Mouse (Mus musculus) layer of hippocampus, adult 18-20 months (tissue): ENCODE data around the gene Cdc42bpa. TPM values are rescaled to one million over a fixed set of nuclear protein-coding genes. Genes with fewer than 3 reads are reported as not detected.

Experiments used
- DNase-seq, 2 experiments: peaks; one replicate each; pipeline ENCODE4 v3.0.0; 2022; ENCODE audit warnings: low spot score in 2 of 2
- total RNA-seq, 2 experiments: library from RNA; stranded (reverse); gene quantifications; 2 replicates each; pipeline ENCODE4 v1.2.3; 2021

Gene Cdc42bpa
- total RNA-seq, 2 experiments from 2014 or later, result 226 to 244 TPM

DNA sequence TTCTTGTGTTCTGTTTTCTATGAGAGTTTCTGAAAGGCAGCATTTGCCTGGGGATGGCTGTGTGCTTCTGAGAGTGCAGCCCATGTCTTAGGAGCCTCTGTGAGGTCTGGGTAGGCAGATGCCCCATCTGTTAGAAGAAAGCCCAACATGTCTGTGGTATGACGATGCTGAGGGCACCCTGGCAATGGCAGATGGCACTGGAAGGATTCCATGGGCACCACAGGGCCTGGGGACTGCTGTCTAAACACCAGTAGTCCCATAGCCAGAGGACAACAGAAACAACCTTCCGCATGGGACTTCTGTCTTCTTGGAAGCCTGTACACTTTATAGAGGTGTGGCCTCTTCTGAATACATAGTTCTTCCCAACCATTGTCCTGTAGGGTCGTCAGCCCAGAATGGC is 200.9 kb downstream of the Cdc42bpa start:
- peak in 1 of 2 experiments; percentile 44 for DNase-seq

- DNase-seq, result no peak
These were observed 201.5 kb downstream of the Cdc42bpa start for GRCm38 (mm10) chr1:180161566-180162355.

DNA sequence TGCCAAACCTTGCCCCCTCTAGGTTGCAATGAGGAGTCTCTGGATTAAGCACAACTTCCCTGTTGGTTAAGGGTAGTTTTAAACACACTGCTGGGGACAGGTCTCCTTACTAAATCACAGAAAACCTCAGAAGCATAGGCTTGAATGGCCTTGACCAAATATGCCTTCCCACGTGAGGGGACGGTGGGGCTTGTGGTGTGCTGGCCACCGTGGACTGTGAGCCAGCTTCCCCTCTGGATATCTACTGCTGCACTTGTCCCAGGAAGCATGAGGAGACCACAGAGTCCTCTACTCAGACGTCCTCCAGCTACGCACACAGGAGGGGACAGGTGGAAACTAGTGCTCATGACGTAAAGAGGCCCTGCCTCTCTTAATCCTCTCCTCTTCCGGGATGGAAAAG is 202.7 kb downstream of the Cdc42bpa start:
- no peak for DNase-seq

DNA sequence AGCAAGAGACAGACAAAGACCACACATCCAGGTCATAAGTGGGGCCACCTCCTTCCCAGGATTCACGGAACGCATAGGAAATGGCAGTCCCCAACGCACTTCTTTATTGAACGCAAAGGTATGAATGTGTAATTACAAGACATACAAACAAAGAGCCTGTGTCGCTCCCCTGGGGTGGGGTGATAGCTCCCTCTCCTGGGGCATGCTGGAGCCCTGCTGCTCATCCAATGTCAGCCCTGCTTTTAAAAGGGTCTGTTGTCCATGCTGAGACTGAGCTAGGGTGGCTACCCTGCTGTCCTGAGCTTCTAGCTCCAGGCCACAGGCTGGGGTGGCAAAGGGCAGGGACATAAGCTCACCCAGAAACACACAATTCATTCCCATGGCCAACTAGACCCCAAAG is 206.3 kb downstream of the Cdc42bpa start:
- no peak for DNase-seq

- DNase-seq, result no peak
These were observed 208.0 kb downstream of the Cdc42bpa start for GRCm38 (mm10) chr1:180168294-180168693.

GRCm38 (mm10) chr1:180169161-180169560 is 208.9 kb downstream of the Cdc42bpa start:
- DNase-seq, result no peak

GRCm38 (mm10) chr1:180170071-180170470 is 209.8 kb downstream of the Cdc42bpa start:
- no peak for DNase-seq

- DNase-seq, result no peak
These were observed 211.6 kb downstream of the Cdc42bpa start for GRCm38 (mm10) chr1:180171883-180172282.

- no peak for DNase-seq
These were observed 212.3 kb downstream of the Cdc42bpa start for GRCm38 (mm10) chr1:180172600-180172999.

- DNase-seq, result no peak
These were observed 212.7 kb downstream of the Cdc42bpa start for GRCm38 (mm10) chr1:180173017-180173416.

DNA sequence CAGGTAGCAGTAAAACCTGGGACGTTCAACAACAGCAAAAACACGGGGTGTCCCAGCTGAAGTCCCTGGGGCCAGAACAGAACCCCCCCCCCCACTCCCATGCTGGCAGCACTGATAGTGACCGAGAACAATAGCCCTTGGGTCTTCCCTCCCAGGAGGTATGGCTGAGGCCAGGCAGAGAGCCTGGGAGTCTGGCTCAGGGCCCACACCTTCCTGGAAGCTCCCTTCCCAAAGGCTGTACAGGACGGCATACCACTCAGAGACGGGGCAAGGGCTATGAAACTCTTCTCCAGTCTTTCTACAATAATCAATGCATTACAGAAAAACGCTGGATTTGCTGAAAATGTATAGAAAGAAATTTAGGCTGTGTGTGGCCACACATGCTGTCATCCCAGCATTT is 214.4 kb downstream of the Cdc42bpa start:
- DNase-seq, result no peak

DNA sequence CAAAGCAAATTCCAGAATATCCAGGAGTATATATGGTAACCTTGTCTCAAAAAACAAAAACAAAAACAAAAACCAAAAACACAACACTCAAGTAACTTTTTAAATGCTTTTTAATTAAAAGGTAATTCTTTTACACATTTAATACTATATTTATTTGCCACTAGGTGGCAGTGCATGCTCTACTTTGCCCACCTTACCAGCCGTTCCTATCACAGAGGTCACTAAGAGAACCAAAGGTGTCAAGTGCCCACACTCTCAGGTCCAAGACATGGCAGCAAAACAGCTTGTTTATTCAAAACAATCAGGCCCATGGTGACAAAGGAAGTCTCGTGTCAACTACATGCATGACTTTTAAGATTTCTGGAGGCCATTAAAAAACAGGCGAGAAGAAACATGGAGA is 214.9 kb downstream of the Cdc42bpa start:
- DNase-seq, result no peak

DNA sequence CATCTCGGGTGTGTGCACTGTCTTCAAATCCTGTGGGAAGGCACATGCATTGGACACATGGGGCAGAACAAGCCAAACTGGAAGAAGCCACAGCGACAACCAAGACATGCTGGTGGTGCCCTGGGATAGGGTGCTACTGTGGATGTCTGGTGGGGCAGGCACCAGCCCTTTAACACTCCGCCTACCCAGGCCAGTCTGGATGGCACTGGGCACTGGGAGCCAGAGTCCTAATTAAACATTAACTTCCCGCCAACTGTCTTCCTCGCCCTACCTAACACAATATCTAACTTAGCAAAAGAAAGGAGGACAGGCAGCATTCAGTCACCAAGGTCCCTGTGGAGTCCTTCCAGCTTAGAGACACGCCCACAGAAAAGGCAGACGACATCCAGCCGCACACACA is 215.4 kb downstream of the Cdc42bpa start:
- no peak for DNase-seq

DNA sequence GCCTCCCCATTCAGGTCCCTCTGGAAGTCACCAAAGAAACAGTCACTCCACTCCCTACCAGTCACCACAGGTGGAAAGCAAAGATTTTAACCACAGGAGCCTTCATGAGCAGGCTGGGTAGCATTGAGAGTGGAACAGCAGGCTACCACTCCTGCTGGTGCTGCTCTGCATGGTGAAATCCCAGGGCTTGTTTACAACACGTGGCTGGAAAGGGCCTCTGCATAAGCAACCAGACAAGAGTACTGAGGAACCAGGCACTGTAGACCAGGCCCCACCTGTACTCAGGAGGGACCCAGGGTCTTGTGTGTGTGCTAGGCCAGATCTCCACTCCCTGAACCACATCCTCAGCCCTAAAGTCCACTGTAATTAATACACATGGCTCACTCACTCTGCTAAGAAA is 216.5 kb downstream of the Cdc42bpa start:
- DNase-seq, result no peak

GRCm38 (mm10) chr1:180178340-180178739 is 218.1 kb downstream of the Cdc42bpa start:
- DNase-seq, result no peak

GRCm38 (mm10) chr1:180179100-180179499 is 218.8 kb downstream of the Cdc42bpa start:
- no peak for DNase-seq

- DNase-seq, result no peak
These were observed 219.6 kb downstream of the Cdc42bpa start for GRCm38 (mm10) chr1:180179840-180180239.

- no peak for DNase-seq
These were observed 221.2 kb downstream of the Cdc42bpa start for GRCm38 (mm10) chr1:180181304-180181965.

- no peak for DNase-seq
These were observed 221.7 kb downstream of the Cdc42bpa start for GRCm38 (mm10) chr1:180181966-180182319.

DNA sequence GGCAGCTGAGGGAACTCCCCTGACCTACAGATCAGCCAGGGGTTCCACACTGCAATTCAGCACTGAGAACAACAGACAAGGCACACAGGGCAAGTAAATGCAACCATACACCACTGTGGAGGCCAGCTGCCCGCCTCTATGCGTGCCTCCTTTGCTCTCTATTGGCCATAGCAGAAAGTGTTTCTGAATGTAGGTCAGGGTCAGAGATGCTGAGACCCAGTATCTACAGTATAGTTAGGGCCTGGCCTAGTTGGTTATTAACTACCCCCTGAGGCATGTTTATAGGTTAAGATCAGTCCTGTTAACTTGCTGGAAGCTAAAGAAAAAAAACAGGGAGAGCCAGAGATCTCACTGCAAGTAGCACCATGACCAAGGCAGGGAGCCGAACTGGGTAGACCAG is 222.5 kb downstream of the Cdc42bpa start:
- DNase-seq, result no peak

DNA sequence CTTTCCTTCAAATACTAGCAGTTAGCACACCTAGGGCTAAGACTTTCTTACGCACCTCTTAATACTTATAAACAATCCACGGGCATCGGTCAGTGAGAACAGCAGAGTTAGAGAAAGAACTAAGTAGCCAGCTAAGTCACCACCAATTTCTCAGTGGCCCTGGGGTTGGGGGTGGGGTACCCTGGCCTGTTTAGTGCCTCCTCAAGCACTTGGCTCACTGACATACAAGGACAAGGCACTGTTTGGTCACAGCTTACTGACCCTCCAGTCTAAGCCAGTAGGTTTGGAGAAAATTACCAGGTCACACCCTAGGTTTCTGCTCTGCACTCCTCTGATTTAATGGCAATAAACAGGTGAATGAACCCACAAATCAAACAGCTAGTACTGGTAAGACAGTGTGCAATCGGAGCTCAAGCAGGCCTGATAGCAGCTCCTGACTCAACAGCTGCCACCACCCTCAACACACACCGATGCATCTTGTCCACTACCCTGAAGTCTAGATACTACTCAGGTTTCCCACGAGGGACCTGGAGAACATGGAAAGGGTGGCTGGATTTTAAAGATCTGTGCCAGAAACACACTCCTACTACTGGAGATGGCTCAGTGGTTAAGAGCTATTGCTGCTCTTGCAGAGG is 223.4 kb downstream of the Cdc42bpa start:
- DNase-seq, result no peak

- no peak for DNase-seq
These were observed 224.5 kb downstream of the Cdc42bpa start for GRCm38 (mm10) chr1:180184768-180185167.
